Mouse (Mus musculus) kidney, adult 2 months (tissue): ENCODE data around the gene 6030468B19Rik.

Source experiments
- CTCF ChIP-seq: fragments of 200-500 bp; conservative IDR thresholded peaks from 2 replicates; pipeline ENCODE4 v1.5.1; 2011; ENCODE audit warnings: low read depth, mild to moderate bottlenecking, control low read depth, low read length, moderate library complexity, mixed read lengths; ENCODE audit not compliant: insufficient read depth, insufficient read length
- POLR2A ChIP-seq: fragments of 200-500 bp; IDR thresholded peaks from one replicate; pipeline ENCODE4 v1.6.1; 2011; ENCODE audit warnings: low read depth, low read length, control low read depth

- TF ChIP-seq CTCF: no peak
- TF ChIP-seq POLR2A: no peak
These were observed 19.0 kb downstream of the 6030468B19Rik start for GRCm38 (mm10) chr11:117816389-117816996.
